In the genomic region with DNA sequence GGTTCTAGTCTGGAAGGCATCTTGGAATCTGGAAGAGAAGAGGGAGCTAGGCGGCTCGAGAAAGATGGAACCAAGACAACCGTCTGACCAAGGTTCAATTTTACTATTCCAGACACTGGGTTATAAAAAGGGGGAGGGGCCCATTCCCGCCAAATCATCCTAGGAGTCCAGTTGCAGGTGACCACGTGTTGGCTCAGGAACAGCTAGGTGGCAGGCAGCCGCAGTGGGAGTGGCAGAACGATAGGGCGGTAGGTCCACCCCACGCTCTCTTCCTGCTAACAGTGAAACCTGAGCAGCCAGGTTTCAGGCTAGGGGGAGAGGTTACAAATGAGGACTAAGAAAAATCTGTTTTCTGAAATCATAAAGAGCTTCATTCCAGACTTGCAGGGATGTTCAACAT, we compare ENCODE assay signal across 26 mouse cellular contexts. TPM values are rescaled to one million over a fixed set of nuclear protein-coding genes. Genes with fewer than 3 reads are reported as not detected.
DNase-seq lines count a peak whose midpoint lies in the region; ATAC-seq and TF ChIP-seq lines count a peak whose summit lies in the region.
"Had no signal": no experiment of that assay in that cellular context is flagged by ENCODE, and none has a peak within 500 bp of the region (broad histone marks: within the 10 kb centered on the region; RNA-seq: fewer than 3 reads in every experiment).

No protein-coding gene starts in this region.

- H3K27ac ChIP-seq in bone marrow macrophage, adult 2 months (ENCODE audit: insufficient read depth, low read depth, low read length): peak overlapping the region; percentile 77
- H3K27ac ChIP-seq: embryonic facial prominence, embryonic 15.5 days; forebrain, embryonic 10.5 days; hindbrain, embryonic 10.5 days; hindbrain, embryonic 14.5 days had no signal

- 20% methylated on average over 9 of the region's 9 CpGs for WGBS in large intestine, adult 2 months

- no peak for TF ChIP-seq POLR2A in bone marrow macrophage, adult 2 months (IDR thresholded peaks at IDR 0.05; ENCODE audit: borderline replicate concordance, low read depth, low read length)

- no peak overlapping the region for H3K4me3 ChIP-seq in bone marrow macrophage, adult 2 months (ENCODE audit: insufficient read depth, low read length)
- H3K4me3 ChIP-seq: embryonic facial prominence, embryonic 15.5 days; erythroblast, embryonic 14.5 days; forebrain, embryonic 10.5 days; heart, embryonic 12.5 days; hindbrain, embryonic 10.5 days had no signal

- peak; percentile 10 for DNase-seq in ovary, postnatal 36 days (ENCODE audit: low spot score)
- DNase-seq in ovary, adult 18-20 months (ENCODE audit: low spot score): no peak
- DNase-seq in large intestine, adult 2 months (ENCODE audit: low read depth, low spot score): peak; percentile 73
- DNase-seq in natural killer cell, adult 2 months (ENCODE audit: low spot score in 2 of 2): no peak
- DNase-seq: cerebellum, adult 2 months; cerebellum, postnatal 14 days; embryo, embryonic 11 days; gastrocnemius, postnatal 10 days had no signal

- H3K4me1 ChIP-seq in bone marrow macrophage, adult 2 months (ENCODE audit: control insufficient read depth, insufficient read depth, low read length): peaks cover 60% of the 10 kb centered on the region
- H3K4me1 ChIP-seq: embryonic facial prominence, embryonic 15.5 days; forebrain, embryonic 10.5 days; heart, embryonic 12.5 days; hindbrain, embryonic 10.5 days had no signal

- no peak for TF ChIP-seq CTCF in bone marrow macrophage, adult 2 months (IDR thresholded peaks at IDR 0.05; ENCODE audit: low read depth, low read length)

- ATAC-seq in frontal cortex, adult (ENCODE audit: low TSS enrichment): no peak
- ATAC-seq in megakaryocyte-erythroid progenitor cell, adult 5-6 weeks (replicated peaks; ENCODE audit: low FRiP score, low TSS enrichment, poor library complexity, severe bottlenecking): no peak
- ATAC-seq: forebrain, embryonic 14.5 days had no signal

RNA-seq across cellular contexts. Expression of a gene that starts 5.6 kb away (rescaled TPM):
- polyA plus RNA-seq in bone marrow macrophage, adult 2 months (2012; ENCODE audit: insufficient read depth, insufficient read length, missing spikeins): 650 and 692 TPM in 2 replicates
- polyA plus RNA-seq in large intestine, adult 2 months (2012; rRNA removed): 9.1 and 16.9 TPM in 2 replicates
- not detected in 2 replicates for total RNA-seq in megakaryocyte-erythroid progenitor cell, adult 5-6 weeks (2014; fragmentation: Nextera tagmentation)
- 0.70 and 10.4 TPM in 2 replicates for total RNA-seq in megakaryocyte-erythroid progenitor cell, adult 5-6 weeks (2017)
- polyA plus RNA-seq: erythroblast, embryonic 14.5 days had no signal

RNA-seq across cellular contexts. Expression of a gene that starts 20.1 kb away (rescaled TPM):
- polyA plus RNA-seq in bone marrow macrophage, adult 2 months (2012; ENCODE audit: insufficient read depth, insufficient read length, missing spikeins): 168 and 174 TPM in 2 replicates
- polyA plus RNA-seq in large intestine, adult 2 months (2012; rRNA removed): 122 and 165 TPM in 2 replicates
- total RNA-seq in megakaryocyte-erythroid progenitor cell, adult 5-6 weeks (2014; fragmentation: Nextera tagmentation): not detected in 2 replicates
- 0.84 and 4.1 TPM in 2 replicates for total RNA-seq in megakaryocyte-erythroid progenitor cell, adult 5-6 weeks (2017)
- polyA plus RNA-seq: erythroblast, embryonic 14.5 days had no signal

RNA-seq across cellular contexts. Expression of a gene that starts 42.5 kb away (rescaled TPM):
- polyA plus RNA-seq in bone marrow macrophage, adult 2 months (2012; ENCODE audit: insufficient read depth, insufficient read length, missing spikeins): 18.6 and 24.6 TPM in 2 replicates
- polyA plus RNA-seq in large intestine, adult 2 months (2012; rRNA removed): 194 and 322 TPM in 2 replicates
- total RNA-seq in megakaryocyte-erythroid progenitor cell, adult 5-6 weeks (2014; fragmentation: Nextera tagmentation): 8.9 and 46.6 TPM in 2 replicates
- 5.6 and 32.4 TPM in 2 replicates for total RNA-seq in megakaryocyte-erythroid progenitor cell, adult 5-6 weeks (2017)
- total RNA-seq: adrenal gland, postnatal 14 days; ES-E14; gastrocnemius, postnatal 10 days; gastrocnemius, postnatal 4 days; heart, postnatal 25 days had no signal
- polyA plus RNA-seq: embryonic facial prominence, embryonic 11.5 days; erythroblast, embryonic 14.5 days; heart, embryonic 12.5 days; hindbrain, embryonic 10.5 days; hindbrain, embryonic 14.5 days had no signal

RNA-seq across cellular contexts. Expression of a gene that starts 50.9 kb away (rescaled TPM):
- not detected in 2 replicates for polyA plus RNA-seq in bone marrow macrophage, adult 2 months (2012; ENCODE audit: insufficient read depth, insufficient read length, missing spikeins)
- 0.04 and 0.05 TPM in 2 replicates for polyA plus RNA-seq in large intestine, adult 2 months (2012; rRNA removed)
- not detected in 2 replicates for total RNA-seq in megakaryocyte-erythroid progenitor cell, adult 5-6 weeks (2014; fragmentation: Nextera tagmentation)
- total RNA-seq in megakaryocyte-erythroid progenitor cell, adult 5-6 weeks (2017): not detected in 2 replicates
- total RNA-seq: adrenal gland, postnatal 14 days; common myeloid progenitor, adult 5-6 weeks; ES-E14; gastrocnemius, postnatal 10 days; gastrocnemius, postnatal 4 days; heart, adult 8-10 months; heart, postnatal 25 days had no signal
- polyA plus RNA-seq: cerebellum, adult 2 months; embryonic facial prominence, embryonic 11.5 days; embryonic facial prominence, embryonic 15.5 days; erythroblast, embryonic 14.5 days; forebrain, embryonic 10.5 days; forebrain, embryonic 14.5 days; frontal cortex, adult 2 months; heart, embryonic 12.5 days; hindbrain, embryonic 14.5 days had no signal

Comparison
In these comparisons a context has a peak if more than half of its experiments do, and no peak if none do; other contexts are left out.
1. DNase-seq: peak in ovary, postnatal 36 days (single experiment) and large intestine, adult 2 months (single experiment); none in ovary, adult 18-20 months (single experiment) and natural killer cell, adult 2 months (0 of 2).
2. RNA of a gene that starts 5.6 kb away (polyA plus RNA-seq): 650 to 692 TPM in bone marrow macrophage, adult 2 months; 9.1 to 16.9 TPM in large intestine, adult 2 months; every median in the first group is over 10 times any median in the second.